Mouse (Mus musculus): ENCODE measurements around the gene Prr5l. TPM values are rescaled to one million over a fixed set of nuclear protein-coding genes. Genes with fewer than 3 reads are reported as not detected.

The Prr5l gene
- total RNA-seq (2021) = 1 to 10 TPM; 7.7 to 8.1 TPM
- long read RNA-seq, experiment 1, partial matches to known transcripts = 0 of 4 reads
- long read RNA-seq, experiment 1, other reads (novel, unspliced or antisense) = 3 of 4 reads
- long read RNA-seq, experiment 2, partial matches to known transcripts = 0 of 1 reads
- long read RNA-seq, experiment 2, other reads (novel, unspliced or antisense) = 1 of 1 reads

DNA sequence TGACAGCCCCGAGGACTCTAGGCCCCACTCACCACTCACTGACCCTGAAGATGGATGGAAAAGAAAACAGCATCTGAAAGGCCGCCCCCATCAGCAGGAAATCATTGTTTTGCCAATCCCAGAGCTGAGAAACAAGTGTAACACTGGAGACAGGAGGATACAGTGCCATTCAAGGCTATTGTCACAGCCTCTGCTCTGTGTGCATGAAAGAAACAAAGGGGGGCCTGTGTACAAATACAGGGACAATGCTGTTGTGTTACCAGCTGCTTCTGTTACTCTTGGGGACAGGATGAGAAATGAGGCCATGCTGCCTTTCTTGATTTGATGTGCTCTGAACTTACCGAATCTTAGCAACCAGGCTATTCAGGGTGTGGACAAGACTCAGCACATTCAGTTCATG is at the start of gene Prr5l:
Gene Prr5l (minus strand): TSS at position 30 of the 400 bp plus-strand sequence.
- DNase-seq (ENCODE audit: low spot score in 2 of 2) = no peak

DNA sequence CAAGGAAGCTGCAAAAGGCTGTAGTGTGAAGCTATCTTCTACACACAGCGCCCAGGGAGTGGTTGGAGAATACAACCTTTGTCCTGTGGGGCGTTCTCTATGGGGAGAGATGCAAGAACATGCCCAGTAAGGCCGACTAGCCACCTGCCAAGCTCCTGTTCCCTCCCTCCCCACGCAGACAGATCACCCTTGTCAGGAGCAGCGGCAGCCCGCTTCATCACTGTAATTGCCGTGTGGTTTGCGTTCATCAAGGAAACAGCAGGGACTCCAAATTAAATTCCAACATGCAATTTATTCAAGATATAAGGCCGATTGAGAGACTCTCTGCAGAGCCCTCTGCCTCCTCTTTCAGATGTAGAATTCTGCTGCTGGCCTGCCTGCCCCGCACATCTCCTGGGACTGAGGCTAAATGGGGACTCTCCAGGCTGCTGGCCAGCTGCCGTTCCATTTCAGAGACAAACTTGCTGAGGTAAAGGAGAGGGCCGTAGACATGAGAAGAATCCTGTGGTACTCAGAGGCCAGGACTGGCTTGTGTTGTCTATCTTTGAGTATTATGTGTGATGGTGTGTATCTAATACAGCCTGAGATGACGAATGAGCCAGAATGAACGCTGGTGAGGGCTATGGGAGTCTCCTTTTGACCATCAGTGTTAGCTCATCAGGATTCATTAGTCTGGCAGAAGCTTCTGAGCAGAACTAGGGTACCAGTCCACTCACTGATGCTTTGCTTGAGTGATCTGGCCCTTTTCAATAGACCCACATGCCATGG is 49.5 kb upstream of the Prr5l start:
- peak in 1 of 2 experiments; percentile 8 for DNase-seq (ENCODE audit: low spot score in 2 of 2)

- DNase-seq (ENCODE audit: low spot score in 2 of 2) = no peak
These were observed 42.9 kb upstream of the Prr5l start for GRCm38 (mm10) chr2:101925591-101926188.

- no peak for DNase-seq (ENCODE audit: low spot score in 2 of 2)
These were observed 42.4 kb upstream of the Prr5l start for GRCm38 (mm10) chr2:101925183-101925582.

GRCm38 (mm10) chr2:101923181-101923580 is 40.4 kb upstream of the Prr5l start:
- DNase-seq (ENCODE audit: low spot score in 2 of 2) = no peak

DNA sequence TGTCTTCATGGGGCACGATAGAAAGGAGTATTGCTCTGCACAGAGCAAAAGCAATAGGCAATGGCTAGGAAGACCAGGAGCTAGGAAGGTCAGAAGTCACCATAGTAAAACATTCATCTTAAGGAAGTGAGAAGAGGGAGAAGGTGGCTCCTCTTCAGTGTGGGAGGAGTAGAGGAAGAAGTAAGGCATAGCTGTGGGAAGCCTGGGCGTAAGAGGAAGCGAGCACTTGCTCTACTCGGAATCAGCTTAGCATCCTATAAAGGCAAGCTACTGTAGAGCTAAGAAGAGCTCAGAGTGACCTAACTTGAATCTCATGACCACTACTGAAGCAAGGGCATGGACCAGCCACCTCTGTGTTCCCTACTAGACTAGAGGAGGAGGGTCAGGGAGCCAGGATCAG is 39.5 kb upstream of the Prr5l start:
- DNase-seq (ENCODE audit: low spot score in 2 of 2) = no peak

GRCm38 (mm10) chr2:101920136-101920554 is 37.3 kb upstream of the Prr5l start:
- DNase-seq (ENCODE audit: low spot score in 2 of 2) = no peak

DNA sequence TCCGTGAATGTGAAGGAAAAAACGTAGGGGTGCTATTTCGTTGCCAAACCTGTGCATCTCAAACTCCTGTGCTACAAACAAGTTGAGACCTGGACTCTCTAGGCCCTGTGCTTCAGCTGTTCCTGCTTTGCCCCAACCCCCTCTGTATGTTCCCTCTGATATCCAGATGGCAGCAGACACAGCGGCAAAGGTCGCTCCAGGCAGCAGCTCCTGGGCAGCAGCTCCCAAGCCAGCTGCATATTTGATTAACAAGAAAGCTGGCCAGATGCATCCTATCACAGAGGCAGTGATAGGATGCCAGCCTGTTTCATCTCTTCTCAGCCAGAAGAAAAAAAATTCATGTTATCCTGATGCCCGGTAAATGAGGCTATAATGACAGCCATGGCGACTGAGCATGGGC is 35.7 kb upstream of the Prr5l start:
- DNase-seq (ENCODE audit: low spot score in 2 of 2) = no peak

- DNase-seq (ENCODE audit: low spot score in 2 of 2) = no peak
These were observed 26.7 kb upstream of the Prr5l start for GRCm38 (mm10) chr2:101909326-101910080.

DNA sequence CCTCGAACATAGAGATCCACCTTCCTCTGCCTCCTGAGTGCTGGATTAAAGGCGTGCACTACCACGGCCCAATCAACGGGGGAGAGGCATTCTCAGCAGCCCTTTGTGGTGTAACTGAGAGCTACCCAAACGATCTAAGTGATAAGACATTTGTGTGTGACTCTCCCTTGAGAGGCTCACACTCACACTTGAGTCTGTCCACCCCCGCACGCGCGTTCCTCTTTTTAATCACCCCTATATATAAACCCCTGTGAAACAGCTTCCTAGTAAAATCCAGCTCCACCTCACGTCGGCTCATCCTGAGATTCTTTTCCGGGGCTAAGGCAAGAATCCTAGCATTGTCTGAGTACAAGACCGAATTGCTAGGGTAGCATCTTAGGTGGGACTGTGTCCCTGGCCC is 25.9 kb upstream of the Prr5l start:
- peak; percentile 54 for DNase-seq (ENCODE audit: low spot score in 2 of 2)

GRCm38 (mm10) chr2:101907386-101908022 is 24.7 kb upstream of the Prr5l start:
- DNase-seq (ENCODE audit: low spot score in 2 of 2) = peak; percentile 45 to 48

- DNase-seq (ENCODE audit: low spot score in 2 of 2) = no peak
These were observed 23.5 kb upstream of the Prr5l start for GRCm38 (mm10) chr2:101906379-101906690.

GRCm38 (mm10) chr2:101905534-101906378 is 22.9 kb upstream of the Prr5l start:
- peak; percentile 76 to 89 for DNase-seq (ENCODE audit: low spot score in 2 of 2)

GRCm38 (mm10) chr2:101902196-101902595 is 19.4 kb upstream of the Prr5l start:
- no peak for DNase-seq (ENCODE audit: low spot score in 2 of 2)

GRCm38 (mm10) chr2:101896425-101897204 is 13.8 kb upstream of the Prr5l start:
- DNase-seq (ENCODE audit: low spot score in 2 of 2) = no peak

DNA sequence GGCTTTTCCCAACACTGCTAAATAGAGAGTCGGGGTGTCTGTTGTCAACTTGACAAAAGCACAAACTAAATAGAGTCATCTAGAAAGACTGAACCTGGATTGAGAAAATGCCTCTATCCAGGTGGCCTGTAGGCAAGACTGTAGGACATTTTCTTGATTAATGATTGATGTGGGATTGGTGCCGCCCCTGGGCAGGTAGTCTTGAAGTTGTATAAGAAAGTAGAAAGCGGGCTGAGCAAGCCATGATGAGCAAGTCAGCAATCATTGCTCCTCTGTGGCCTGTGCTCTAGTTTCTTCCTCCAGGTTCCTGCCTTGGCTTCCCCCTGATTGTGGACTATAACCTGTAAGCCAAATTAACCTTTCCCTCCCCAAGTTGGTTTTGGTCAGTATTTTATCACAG is 11.3 kb upstream of the Prr5l start:
- no peak for DNase-seq (ENCODE audit: low spot score in 2 of 2)

- no peak for DNase-seq (ENCODE audit: low spot score in 2 of 2)
These were observed 8.3 kb upstream of the Prr5l start for GRCm38 (mm10) chr2:101891143-101891542.

- DNase-seq (ENCODE audit: low spot score in 2 of 2) = no peak
These were observed 6.1 kb upstream of the Prr5l start for GRCm38 (mm10) chr2:101888886-101889285.

DNA sequence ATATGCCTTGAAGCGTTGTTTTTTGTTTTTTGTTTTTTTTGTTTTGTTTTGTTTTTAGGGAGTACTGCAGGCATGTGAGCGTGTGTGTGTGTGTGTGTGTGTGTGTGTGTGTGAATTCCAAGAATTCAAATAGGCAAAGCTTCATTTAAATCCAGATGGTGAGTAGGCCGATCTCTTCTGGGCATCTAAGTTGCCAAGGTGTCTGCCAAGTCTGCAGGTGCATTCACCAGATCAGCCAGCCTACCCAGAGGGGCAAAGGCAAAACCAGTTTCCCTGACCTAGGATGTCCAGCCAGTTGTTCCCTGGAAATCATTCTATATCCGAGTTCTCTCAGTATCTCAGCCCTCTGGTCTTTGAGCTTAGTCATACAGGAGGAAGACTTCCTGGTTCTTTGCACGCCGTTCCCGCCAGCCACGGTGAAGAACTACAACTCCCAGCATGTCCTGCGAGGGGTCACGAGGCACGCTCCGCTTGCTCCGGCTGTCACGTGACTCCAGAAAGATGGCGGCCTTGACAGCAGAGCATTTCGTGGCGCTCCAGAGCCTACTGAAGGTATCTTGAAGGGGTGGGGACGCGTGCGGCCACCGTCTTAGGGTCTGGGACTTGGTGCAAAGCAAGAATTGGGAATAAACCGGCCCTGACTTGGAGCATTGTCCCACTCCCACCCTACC is 3.1 kb upstream of the Prr5l start, which contains the start of gene Commd9:
Gene Commd9 (plus strand): TSS at position 480 of the 671 bp plus-strand sequence.
- DNase-seq (ENCODE audit: low spot score in 2 of 2) = peak; percentile 95 to 96
